Mouse (Mus musculus): ENCODE measurements around the gene AU022252. TPM values are rescaled to one million over a fixed set of nuclear protein-coding genes. Genes with fewer than 3 reads are reported as not detected.

AU022252 gene
- total RNA-seq (2012; rRNA removed) (12.3 and 12.8 TPM in 2 replicates), polyA plus RNA-seq (2012; ENCODE audit: insufficient read depth in 1 of 2, insufficient read length in 2 of 2, low read depth in 1 of 2, low replicate concordance in 2 of 2, missing spikeins in 1 of 2) (10 to 100 TPM in 1 of 2 experiments, not detected in 1; 24.9 TPM)

- peak within 1 kb of the TSS; percentile 92 for H3K4me3 ChIP-seq (ENCODE audit: control insufficient read depth in 1 of 2, insufficient read depth in 1 of 2, low read depth in 2 of 2, low read length in 2 of 2)
- peak within 1 kb of the TSS; percentile 86 for H3K9ac ChIP-seq (ENCODE audit: control insufficient read depth, low read depth, low read length, poor library complexity, severe bottlenecking)
- no peaks in the 10 kb centered on the region for H3K9me3 ChIP-seq (replicated peaks; ENCODE audit: insufficient read depth, low read length)
- H3K4me1 ChIP-seq (ENCODE audit: control insufficient read depth in 1 of 2, insufficient read depth in 2 of 2, low read length in 2 of 2), result peaks cover 3 to 8% of the 10 kb centered on the region in 2 experiments; a peak in 2 of 4 replicates
- H3K27ac ChIP-seq (ENCODE audit: control insufficient read depth, low read depth, low read length), result no peak within 1 kb of the TSS
- no peaks in the 10 kb centered on the region for H3K27me3 ChIP-seq (ENCODE audit: control insufficient read depth in 1 of 2, insufficient read depth in 2 of 2, low read length in 2 of 2)
- H3K79me2 ChIP-seq (ENCODE audit: control insufficient read depth, insufficient read depth, low read length, poor library complexity), result peaks cover 14% of the 10 kb centered on the region
- peak; percentile 99 for DNase-seq (ENCODE audit: low read depth, low spot score)
- peaks cover 0 to 14% of the 10 kb centered on the region in 2 experiments; a peak in 2 of 4 replicates for H3K36me3 ChIP-seq (ENCODE audit: control insufficient read depth in 1 of 2, insufficient read depth in 2 of 2, low read length in 2 of 2)
- no peak for TF ChIP-seq SMC3 (IDR thresholded peaks at IDR 0.05; ENCODE audit: low read depth, low read length)
- no peak for TF ChIP-seq USF2 (IDR thresholded peaks at IDR 0.05; ENCODE audit: borderline replicate concordance in 1 of 2, insufficient read depth in 1 of 2, low read depth in 1 of 2, low read length in 2 of 2)
- no peak for TF ChIP-seq ZC3H11A (IDR thresholded peaks at IDR 0.05; ENCODE audit: low read depth, low read length)
- peak; percentile 13; the same call in 1 of the 2 replicates for TF ChIP-seq UBTF (IDR thresholded peaks at IDR 0.05; ENCODE audit: borderline replicate concordance, insufficient read depth, low read depth, low read length)
- no peak for TF ChIP-seq CHD2 (IDR thresholded peaks at IDR 0.05; ENCODE audit: low read length)
- no peak for TF ChIP-seq BHLHE40 (IDR thresholded peaks at IDR 0.05; ENCODE audit: borderline replicate concordance, low read depth, low read length)
- TF ChIP-seq ETS1 (IDR thresholded peaks at IDR 0.05; ENCODE audit: low read depth, low read length), result no peak
- TF ChIP-seq MYC (IDR thresholded peaks at IDR 0.05; ENCODE audit: low read depth, low read length), result no peak
- no peak for TF ChIP-seq JUND (IDR thresholded peaks at IDR 0.05; ENCODE audit: low read depth, low read length)
- no peak for TF ChIP-seq POLR2AphosphoS5 (IDR thresholded peaks at IDR 0.05; ENCODE audit: borderline replicate concordance, low read depth, low read length)
- TF ChIP-seq NRF1 (IDR thresholded peaks at IDR 0.05; ENCODE audit: insufficient read depth, low read depth, low read length, poor library complexity, severe bottlenecking), result peak; percentile 73
- no peak; the same call in 1 of the 2 replicates for TF ChIP-seq TCF12 (IDR thresholded peaks at IDR 0.05; ENCODE audit: low read depth, low read length)
- TF ChIP-seq POLR2A (IDR thresholded peaks at IDR 0.05; ENCODE audit: control insufficient read depth in 1 of 2, insufficient read depth in 1 of 2, low read depth in 1 of 2, low read length in 2 of 2, poor library complexity in 1 of 2), result peak; percentile 41 to 69
- peak; percentile 64 for TF ChIP-seq NELFE (IDR thresholded peaks at IDR 0.05; ENCODE audit: low read depth, low read length)
- TF ChIP-seq GABPA (IDR thresholded peaks at IDR 0.05; ENCODE audit: low read depth, low read length), result no peak
- TF ChIP-seq TBP (IDR thresholded peaks at IDR 0.05; ENCODE audit: low read depth, low read length), result peak; percentile 62
- peak; percentile 71 for TF ChIP-seq HCFC1 (IDR thresholded peaks at IDR 0.05; ENCODE audit: low read depth, low read length)
- no peak for TF ChIP-seq MAZ (IDR thresholded peaks at IDR 0.05; ENCODE audit: low read depth, low read length)
- no peak for TF ChIP-seq ZMIZ1 (IDR thresholded peaks at IDR 0.05; ENCODE audit: low read depth, low read length)
- no peak for TF ChIP-seq USF1 (IDR thresholded peaks at IDR 0.05; ENCODE audit: low read depth, low read length)
- no peak for TF ChIP-seq ZNF384 (IDR thresholded peaks at IDR 0.05; ENCODE audit: low read depth, low read length)
- no peak for TF ChIP-seq MAX (IDR thresholded peaks at IDR 0.05; ENCODE audit: low read length)
- TF ChIP-seq MYB (IDR thresholded peaks at IDR 0.05; ENCODE audit: low read depth, low read length), result no peak
- TF ChIP-seq CHD1 (IDR thresholded peaks at IDR 0.05; ENCODE audit: low read depth, low read length), result no peak
- TF ChIP-seq MXI1 (IDR thresholded peaks at IDR 0.05; ENCODE audit: low read depth, low read length), result peak; percentile 60
- TF ChIP-seq RCOR1 (IDR thresholded peaks at IDR 0.05; ENCODE audit: low read depth, low read length), result no peak
- TF ChIP-seq E2F4 (IDR thresholded peaks at IDR 0.05; ENCODE audit: borderline replicate concordance, low read depth, low read length), result no peak
- no peak for TF ChIP-seq KAT2A (conservative IDR thresholded peaks at IDR 0.05; ENCODE audit: low read depth, low read length)
- TF ChIP-seq CTCF (IDR thresholded peaks at IDR 0.05 in 2 of 3, conservative IDR thresholded peaks at IDR 0.05 in 1 of 3; ENCODE audit: control insufficient read depth in 1 of 3, insufficient read depth in 1 of 3, low read depth in 2 of 3, low read length in 3 of 3, poor library complexity in 1 of 3, severe bottlenecking in 1 of 3), result no peak
- no peak for TF ChIP-seq RAD21 (IDR thresholded peaks at IDR 0.05; ENCODE audit: low read depth, low read length)
- TF ChIP-seq EP300 (IDR thresholded peaks at IDR 0.05; ENCODE audit: low read depth in 1 of 2, low read length in 2 of 2), result no peak
- peak; percentile 31; the same call in 1 of the 2 replicates for TF ChIP-seq SIN3A (IDR thresholded peaks at IDR 0.05; ENCODE audit: low read length)
- TF ChIP-seq ZKSCAN1 (IDR thresholded peaks at IDR 0.05; ENCODE audit: low read depth, low read length), result no peak
- TF ChIP-seq GATA1 (IDR thresholded peaks at IDR 0.05; ENCODE audit: low read depth, low read length), result no peak
- TF ChIP-seq POLR2AphosphoS2 (IDR thresholded peaks at IDR 0.05; ENCODE audit: low read length), result no peak
Observed at GRCm38 (mm10) chr4:119232410-119233255, at the start of gene AU022252, which contains the start of gene P3h1. TSS of gene AU022252 (minus strand) at chr4:119232712. TSS of gene P3h1 (plus strand) at chr4:119232915.

Measured in MEL (cell line).